Mouse (Mus musculus) MEL (cell line): ENCODE measurements at regions not wholly inside any gene's neighbourhood (a gene's known extent, or its start where the extent isn't known, plus 50 kb on each side); places are given as distances from the start of the nearest gene placed in this dataset.

Source experiments
- CHD2 ChIP-seq: IDR thresholded peaks from 2 replicates; pipeline ENCODE4 v1.6.1; 2011; ENCODE audit warnings: low read length, improper control_type of control experiment
- CTCF ChIP-seq, 3 experiments: IDR thresholded peaks in 2 of 3; conservative IDR thresholded peaks in 1 of 3; 2 replicates each; pipeline ENCODE4 v1.5.1; 2011 to 2012; ENCODE audit warnings: low read length in 3 of 3, low read depth in 2 of 3, mild to moderate bottlenecking in 2 of 3, improper control_type of control experiment in 1 of 3, inconsistent platforms in 1 of 3, mixed read lengths in 1 of 3, moderate library complexity in 1 of 3; ENCODE audit not compliant: control insufficient read depth in 1 of 3, insufficient read depth in 1 of 3, poor library complexity in 1 of 3, severe bottlenecking in 1 of 3
- E2F4 ChIP-seq: IDR thresholded peaks from 2 replicates; pipeline ENCODE4 v1.6.1; 2011; ENCODE audit warnings: low read depth, low read length, improper control_type of control experiment, borderline replicate concordance
- EP300 ChIP-seq, 2 experiments: IDR thresholded peaks; 2 replicates each; pipeline ENCODE4 v1.6.1; 2011; ENCODE audit warnings: improper control_type of control experiment in 2 of 2, low read length in 2 of 2, low read depth in 1 of 2, mild to moderate bottlenecking in 1 of 2
- MEF2A ChIP-seq: IDR thresholded peaks from 2 replicates; pipeline ENCODE4 v1.6.1; 2014; ENCODE audit warnings: low read depth, mild to moderate bottlenecking, inconsistent platforms, low read length, improper control_type of control experiment; ENCODE audit not compliant: poor library complexity, insufficient replicate concordance, severe bottlenecking; ENCODE audit errors: extremely low read depth
- MYC ChIP-seq: IDR thresholded peaks from 2 replicates; pipeline ENCODE4 v1.6.1; 2011; ENCODE audit warnings: low read depth, mild to moderate bottlenecking, low read length, improper control_type of control experiment, moderate library complexity
- NRF1 ChIP-seq: IDR thresholded peaks from 2 replicates; pipeline ENCODE4 v1.6.1; 2014; ENCODE audit warnings: low read depth, mild to moderate bottlenecking, inconsistent platforms, low read length, improper control_type of control experiment, moderate library complexity; ENCODE audit not compliant: poor library complexity, insufficient read depth, severe bottlenecking
- POLR2A ChIP-seq, 2 experiments: IDR thresholded peaks; 2 replicates each; pipeline ENCODE4 v1.6.1; 2011 to 2012; ENCODE audit warnings: low read length in 2 of 2, mild to moderate bottlenecking in 2 of 2, control low read depth in 1 of 2, improper control_type of control experiment in 1 of 2, low read depth in 1 of 2, moderate library complexity in 1 of 2; ENCODE audit not compliant: control insufficient read depth in 1 of 2, insufficient read depth in 1 of 2, poor library complexity in 1 of 2
- POLR2AphosphoS2 ChIP-seq: IDR thresholded peaks from 2 replicates; pipeline ENCODE4 v1.6.1; 2011; ENCODE audit warnings: low read length, improper control_type of control experiment
- RAD21 ChIP-seq: IDR thresholded peaks from 2 replicates; pipeline ENCODE4 v1.6.1; 2011; ENCODE audit warnings: mild to moderate bottlenecking, low read depth, low read length, improper control_type of control experiment
- RCOR1 ChIP-seq: IDR thresholded peaks from 2 replicates; pipeline ENCODE4 v1.6.1; 2012; ENCODE audit warnings: low read depth, mild to moderate bottlenecking, inconsistent platforms, low read length, improper control_type of control experiment
- TCF12 ChIP-seq: IDR thresholded peaks from 2 replicates; pipeline ENCODE4 v1.6.1; 2014; ENCODE audit warnings: low read depth, mild to moderate bottlenecking, inconsistent platforms, low read length, improper control_type of control experiment, moderate library complexity
- USF1 ChIP-seq: IDR thresholded peaks from 2 replicates; pipeline ENCODE4 v1.6.1; 2014; ENCODE audit warnings: low read depth, mild to moderate bottlenecking, inconsistent platforms, low read length, improper control_type of control experiment, moderate library complexity

DNA sequence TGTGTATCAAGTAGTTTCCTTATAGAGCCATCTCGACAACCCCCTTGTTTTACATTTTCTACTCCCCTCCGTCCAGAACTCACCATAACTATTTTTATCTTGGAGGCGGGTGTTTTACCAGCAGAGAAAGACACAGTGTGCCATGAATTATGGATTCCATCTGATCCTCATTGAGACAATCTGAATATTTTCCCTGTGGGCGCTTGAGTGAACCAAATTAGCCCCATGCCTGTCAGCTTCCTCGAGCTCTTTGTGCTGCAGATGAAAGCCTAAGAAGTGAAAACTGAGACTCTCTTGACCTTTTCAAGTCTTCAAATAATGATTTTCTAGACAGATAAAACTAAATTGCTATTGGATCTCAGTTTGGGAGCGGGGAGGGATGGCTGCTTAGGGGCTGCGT, 134.0 kb upstream of the Ddx18 start:
- no peak for TF ChIP-seq NRF1
- no peak for TF ChIP-seq USF1
- no peak for TF ChIP-seq CHD2
- no peak for TF ChIP-seq EP300 (IDR thresholded peaks at IDR 0.05; ENCODE audit: low read depth in 1 of 2, low read length in 2 of 2)
- no peak for TF ChIP-seq CTCF (IDR thresholded peaks at IDR 0.05 in 2 of 3, conservative IDR thresholded peaks at IDR 0.05 in 1 of 3; ENCODE audit: control insufficient read depth in 1 of 3, insufficient read depth in 1 of 3, low read depth in 2 of 3, low read length in 3 of 3, poor library complexity in 1 of 3, severe bottlenecking in 1 of 3)
- no peak for TF ChIP-seq POLR2AphosphoS2
- no peak for TF ChIP-seq MEF2A
- TF ChIP-seq POLR2A (IDR thresholded peaks at IDR 0.05; ENCODE audit: control insufficient read depth in 1 of 2, insufficient read depth in 1 of 2, low read depth in 1 of 2, low read length in 2 of 2, poor library complexity in 1 of 2): no peak
- TF ChIP-seq RCOR1: no peak
- TF ChIP-seq E2F4: no peak
- TF ChIP-seq MYC: no peak
- no peak for TF ChIP-seq TCF12
- TF ChIP-seq RAD21: no peak
